Mouse (Mus musculus): ENCODE results near the gene Neu1. TPM values are rescaled to one million over a fixed set of nuclear protein-coding genes. Genes with fewer than 3 reads are reported as not detected.
"Not testable (repeated sequence)": the region's sequence is repeated elsewhere in the genome, so short reads cannot be mapped to it uniquely, and the experiment has no call there.

Neu1 gene
- polyA plus RNA-seq, 1 experiment, result 12.3 TPM

DNA sequence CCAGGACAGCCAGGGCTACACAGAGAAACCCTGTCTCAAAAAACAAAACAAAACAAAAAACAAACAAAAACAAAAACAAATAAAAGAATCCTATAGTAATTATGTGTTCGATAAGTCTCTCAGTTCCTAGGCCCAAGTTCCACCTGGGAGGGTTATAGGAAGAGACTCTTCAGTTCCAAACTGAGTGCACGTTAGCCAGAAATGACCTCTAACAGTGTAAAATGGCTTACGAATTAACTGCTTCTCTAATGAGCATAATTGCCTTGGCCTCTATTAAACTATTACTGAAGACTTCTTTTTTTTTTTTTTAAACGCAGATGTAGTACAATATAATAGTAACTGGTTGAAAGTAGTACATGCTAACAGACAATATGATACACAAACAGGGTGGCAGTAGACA lies 22.9 kb downstream of the Neu1 start:
- TF ChIP-seq GATA1 (IDR thresholded peaks at IDR 0.05; ENCODE audit: low read length), result no peak

DNA sequence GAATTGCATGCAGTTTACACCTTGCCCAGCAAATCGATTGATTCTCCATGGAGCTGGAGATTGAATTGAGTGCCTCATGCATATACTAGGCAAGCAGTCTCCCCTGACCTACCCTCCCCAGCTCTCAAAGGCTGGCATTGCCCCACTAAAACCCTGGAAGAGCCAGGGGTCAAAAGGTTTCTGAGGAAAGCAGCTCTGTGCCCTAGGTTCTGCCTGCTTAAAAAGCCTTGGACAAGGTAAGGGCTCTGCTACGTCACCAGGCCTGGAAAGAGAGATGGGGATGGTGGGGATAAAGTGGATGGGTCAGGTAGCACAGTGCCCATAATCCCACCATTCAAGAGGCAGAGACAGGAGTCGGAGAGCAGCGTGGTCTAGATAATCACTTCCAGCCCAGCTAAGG lies 23.8 kb downstream of the Neu1 start:
- no peak for TF ChIP-seq GATA1 (IDR thresholded peaks at IDR 0.05; ENCODE audit: low read length)

DNA sequence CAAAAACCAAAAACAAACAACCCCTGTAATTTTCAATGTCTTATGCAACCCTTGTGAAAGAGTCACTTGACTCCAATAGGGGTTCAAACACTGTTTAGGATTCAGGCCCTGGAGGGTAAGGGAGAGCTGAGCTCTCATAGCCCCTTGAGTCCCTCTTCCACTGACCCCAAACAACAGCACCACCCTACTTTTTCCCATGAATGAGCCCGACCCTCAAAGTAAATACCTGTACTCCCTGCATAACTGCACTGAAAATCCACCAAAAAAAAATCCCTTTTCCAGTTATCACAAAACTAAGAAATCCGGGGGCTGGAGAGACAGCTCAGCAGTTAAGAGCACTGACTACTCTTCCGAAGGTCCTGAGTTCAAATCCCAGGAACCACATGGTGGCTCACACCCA lies 24.8 kb downstream of the Neu1 start:
- no peak for TF ChIP-seq GATA1 (IDR thresholded peaks at IDR 0.05; ENCODE audit: low read length)

DNA sequence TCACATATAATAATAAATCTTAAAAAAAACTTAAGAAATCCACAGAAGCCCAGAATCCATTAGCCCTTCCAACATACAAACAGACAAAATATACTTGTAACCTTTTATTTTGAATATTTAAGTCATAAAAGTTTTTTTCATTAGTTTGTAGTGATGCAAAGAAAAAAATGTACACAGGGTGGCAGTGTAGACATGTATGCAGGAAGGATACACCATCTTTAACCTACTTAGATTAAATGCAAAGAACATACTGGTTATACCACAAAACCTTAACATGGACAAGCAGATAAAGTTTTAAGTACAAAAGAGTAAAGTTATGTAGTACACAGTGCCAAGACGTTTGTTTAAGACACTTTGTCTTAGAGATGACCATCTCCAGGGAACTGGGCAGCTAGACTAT lies 25.3 kb downstream of the Neu1 start:
- TF ChIP-seq GATA1 (IDR thresholded peaks at IDR 0.05; ENCODE audit: low read length), result no peak

DNA sequence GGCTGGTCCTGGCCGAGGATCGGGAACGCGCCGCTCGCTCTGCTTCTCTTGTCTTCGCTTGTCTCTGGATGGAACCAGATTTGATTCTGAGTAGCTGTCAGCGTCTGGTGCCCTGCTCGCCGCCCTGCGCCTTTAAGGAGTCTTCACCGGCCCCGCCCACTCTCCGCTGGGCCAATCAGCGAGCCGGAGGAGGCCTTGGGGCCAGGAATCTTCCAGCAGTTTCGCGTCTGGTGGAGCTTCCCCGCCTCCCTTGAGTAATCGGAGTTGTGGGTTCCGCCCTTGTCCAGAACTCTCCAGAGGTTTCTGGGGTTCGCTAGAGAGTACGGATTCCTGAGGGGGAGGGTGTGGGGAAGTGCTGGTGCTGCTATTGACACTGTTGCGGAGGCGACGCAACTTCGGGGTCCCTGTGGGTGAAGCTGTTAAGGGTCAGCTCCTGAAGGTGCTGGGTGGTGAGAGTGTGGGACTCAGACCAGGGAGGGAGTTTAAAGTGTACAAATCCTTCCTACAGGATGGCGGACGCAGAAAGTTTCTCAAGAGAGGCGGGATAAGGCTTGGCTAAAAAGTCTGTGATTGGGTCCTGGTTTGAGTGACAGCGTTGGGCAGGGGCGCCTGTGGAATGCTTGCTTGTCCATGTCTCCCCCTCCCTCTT lies 28.2 kb downstream of the Neu1 start, which contains the start of gene Hspa1b:
Gene Hspa1b, minus strand, starts transcription at position 109 of the 649 bp plus-strand sequence.
- not testable (repeated sequence) for TF ChIP-seq GATA1 (IDR thresholded peaks at IDR 0.05; ENCODE audit: low read length)

DNA sequence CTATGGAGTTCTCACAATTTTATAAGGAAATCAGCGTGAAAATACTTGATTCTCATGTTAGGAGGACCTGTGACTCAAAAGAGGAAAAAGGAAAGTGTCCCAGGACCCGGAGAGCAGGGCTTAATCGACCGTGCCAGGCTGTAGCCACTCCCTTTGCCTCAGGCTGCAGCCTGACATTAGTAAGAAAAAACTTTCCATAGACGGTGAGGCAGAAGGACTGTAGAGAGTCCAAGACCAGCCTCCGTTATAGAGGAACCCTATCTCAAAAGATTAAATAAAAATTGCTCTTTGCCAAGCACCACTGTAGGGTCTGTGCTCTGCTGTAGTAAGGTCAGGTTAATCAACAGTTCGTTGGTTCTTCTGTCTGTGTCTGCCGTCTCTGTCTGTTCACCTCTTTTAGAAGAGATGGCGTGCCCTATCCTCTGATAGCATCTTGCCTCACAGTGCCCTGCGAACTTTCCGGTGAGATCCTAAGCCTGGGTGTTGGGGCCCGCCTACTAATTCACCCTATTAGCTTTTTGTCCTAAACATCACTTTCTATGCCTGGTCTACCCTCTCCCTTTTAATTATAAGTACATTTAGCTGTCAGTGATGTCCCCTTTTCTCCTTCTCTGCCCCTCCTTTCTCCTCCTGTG lies 28.9 kb downstream of the Neu1 start:
- no peak for TF ChIP-seq GATA1 (IDR thresholded peaks at IDR 0.05; ENCODE audit: low read length)

DNA sequence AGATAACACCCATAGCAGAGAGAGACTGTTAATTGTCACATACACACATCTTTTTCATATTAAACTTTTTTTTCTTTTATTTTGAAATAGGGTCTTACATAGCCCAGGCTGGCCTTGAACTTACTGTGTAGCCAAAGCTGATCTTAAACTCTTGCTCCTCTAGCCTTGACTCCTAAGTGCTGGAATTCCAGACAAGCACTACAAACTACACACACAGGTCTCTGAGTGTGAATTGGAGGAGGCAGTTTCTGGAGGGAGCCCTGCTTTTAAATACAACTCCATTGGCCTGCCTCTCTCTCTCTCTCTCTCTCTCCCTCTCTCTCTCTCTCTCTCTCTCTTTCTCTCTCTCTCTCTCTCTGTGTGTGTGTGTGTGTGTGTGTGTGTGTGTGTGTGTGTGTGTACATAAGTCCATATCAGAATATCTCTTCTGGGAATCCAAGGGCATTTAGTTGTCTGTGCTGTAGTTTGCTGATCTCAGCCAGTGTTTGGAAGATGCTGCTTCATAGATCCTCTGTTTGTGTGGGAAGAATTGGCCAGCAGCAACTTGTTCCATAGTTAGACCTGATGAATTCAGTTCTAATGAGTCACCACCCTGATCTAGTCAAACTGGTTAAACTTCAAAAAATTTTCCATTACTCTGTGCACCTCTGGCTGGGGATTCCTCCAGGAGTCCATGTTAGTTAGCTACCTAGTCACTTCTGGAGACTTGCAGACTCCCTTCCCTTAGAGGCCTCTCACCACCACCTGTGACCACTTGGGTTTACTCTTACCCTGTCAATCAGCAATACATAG lies 29.8 kb downstream of the Neu1 start:
- TF ChIP-seq GATA1 (IDR thresholded peaks at IDR 0.05; ENCODE audit: low read length), result no peak

DNA sequence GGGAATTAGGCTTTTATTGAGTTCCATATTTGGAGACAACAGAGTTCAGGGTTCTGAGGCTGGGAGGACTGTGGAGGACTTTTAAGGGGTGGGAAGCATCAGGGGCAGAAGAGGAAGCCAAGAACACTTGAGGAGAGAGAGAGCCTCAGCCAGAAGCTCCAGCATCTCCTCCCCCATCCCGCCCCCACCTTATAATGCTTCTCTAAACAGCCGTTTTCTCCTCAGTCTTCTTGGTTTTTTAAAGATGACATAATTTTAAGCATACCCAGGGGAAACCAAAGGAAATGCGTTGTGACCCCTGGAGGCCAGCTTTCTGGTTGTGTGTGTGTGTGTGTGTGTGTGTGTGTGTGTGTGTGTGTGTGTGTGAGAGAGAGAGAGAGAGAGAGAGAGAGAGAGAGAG lies 31.1 kb downstream of the Neu1 start:
- no peak for TF ChIP-seq GATA1 (IDR thresholded peaks at IDR 0.05; ENCODE audit: low read length)

DNA sequence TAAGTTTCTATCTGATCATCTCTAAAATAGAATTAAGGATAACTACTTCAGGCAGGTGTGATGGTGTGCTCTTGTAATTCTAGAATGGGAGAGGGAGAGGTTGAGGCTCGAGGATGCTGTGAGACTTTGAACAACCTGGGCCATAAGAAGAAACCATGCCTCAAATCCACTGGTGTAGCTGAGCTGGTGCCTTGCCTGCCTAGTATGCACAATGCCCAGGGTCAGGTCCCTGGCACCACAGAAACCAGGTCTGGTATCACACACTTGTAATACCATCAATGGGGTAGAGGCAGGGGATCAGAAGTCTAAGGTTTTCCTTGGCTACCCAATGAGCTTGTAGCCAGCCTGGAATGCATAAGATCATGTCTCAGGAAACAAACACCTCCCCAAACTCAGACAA lies 31.8 kb downstream of the Neu1 start:
- TF ChIP-seq GATA1 (IDR thresholded peaks at IDR 0.05; ENCODE audit: low read length), result no peak

DNA sequence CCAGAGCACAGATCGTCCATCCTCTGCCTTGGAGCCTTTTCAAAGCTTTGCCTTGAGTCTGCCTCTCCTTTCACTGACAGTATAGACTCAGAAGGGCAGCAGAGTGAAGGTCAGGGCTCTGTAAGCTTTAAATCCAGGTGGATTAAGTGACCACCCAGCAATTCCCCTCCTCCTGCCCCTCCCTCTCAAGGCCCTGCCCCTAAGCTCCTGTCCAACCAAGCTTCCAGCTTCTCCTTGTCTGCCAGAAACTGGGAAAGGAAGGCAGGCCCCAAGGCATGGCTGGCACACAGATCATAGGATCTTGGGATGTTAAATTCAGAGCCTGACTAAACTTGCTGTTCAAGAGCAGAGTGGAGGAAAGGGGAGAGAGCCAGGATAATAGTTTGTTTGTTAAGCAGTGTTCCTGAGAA lies 33.6 kb downstream of the Neu1 start:
- no peak for TF ChIP-seq GATA1 (IDR thresholded peaks at IDR 0.05; ENCODE audit: low read length)

DNA sequence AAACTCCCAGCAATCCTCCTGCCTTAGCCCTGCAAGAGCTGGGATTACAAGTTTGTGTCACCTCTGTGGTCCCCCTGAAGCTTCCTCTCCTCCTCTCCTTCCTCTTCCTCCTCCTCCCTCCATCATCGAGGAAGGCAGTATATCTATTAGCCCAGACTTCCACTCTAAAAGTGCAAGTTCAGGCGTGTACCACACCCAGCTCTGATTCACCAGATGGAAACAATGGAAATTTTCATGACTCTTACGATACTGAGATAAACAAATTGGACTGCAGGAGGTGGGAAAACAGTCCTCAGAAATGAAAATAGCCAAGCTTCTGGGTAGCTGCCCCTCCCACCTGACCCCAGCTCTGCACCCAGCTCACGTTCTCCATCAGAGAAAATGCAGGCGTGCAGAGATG lies 34.6 kb downstream of the Neu1 start:
- no peak for TF ChIP-seq GATA1 (IDR thresholded peaks at IDR 0.05; ENCODE audit: low read length)

DNA sequence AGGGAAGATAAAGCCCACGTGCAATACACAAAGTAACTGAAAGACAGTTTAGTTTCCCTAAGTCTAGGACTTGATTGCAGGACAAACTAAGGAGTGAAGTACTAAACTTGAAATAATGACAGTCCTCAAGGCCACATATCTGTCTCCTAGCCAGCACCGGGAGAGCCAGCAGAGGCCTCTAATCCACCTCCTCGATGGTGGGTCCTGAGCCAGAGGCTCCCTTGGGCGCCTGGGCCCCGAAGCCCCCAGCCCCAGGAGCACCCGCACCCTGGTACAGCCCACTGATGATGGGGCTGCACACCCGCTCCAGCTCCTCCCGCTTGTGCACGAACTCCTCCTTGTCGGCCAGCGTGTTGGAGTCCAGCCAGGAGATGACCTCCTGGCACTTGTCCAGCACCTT lies 38.8 kb downstream of the Neu1 start, which contains the start of gene Gm20481:
Gene Gm20481, plus strand, starts transcription at position 91 of the 400 bp plus-strand sequence.
- not testable (repeated sequence) for TF ChIP-seq GATA1 (IDR thresholded peaks at IDR 0.05; ENCODE audit: low read length)

DNA sequence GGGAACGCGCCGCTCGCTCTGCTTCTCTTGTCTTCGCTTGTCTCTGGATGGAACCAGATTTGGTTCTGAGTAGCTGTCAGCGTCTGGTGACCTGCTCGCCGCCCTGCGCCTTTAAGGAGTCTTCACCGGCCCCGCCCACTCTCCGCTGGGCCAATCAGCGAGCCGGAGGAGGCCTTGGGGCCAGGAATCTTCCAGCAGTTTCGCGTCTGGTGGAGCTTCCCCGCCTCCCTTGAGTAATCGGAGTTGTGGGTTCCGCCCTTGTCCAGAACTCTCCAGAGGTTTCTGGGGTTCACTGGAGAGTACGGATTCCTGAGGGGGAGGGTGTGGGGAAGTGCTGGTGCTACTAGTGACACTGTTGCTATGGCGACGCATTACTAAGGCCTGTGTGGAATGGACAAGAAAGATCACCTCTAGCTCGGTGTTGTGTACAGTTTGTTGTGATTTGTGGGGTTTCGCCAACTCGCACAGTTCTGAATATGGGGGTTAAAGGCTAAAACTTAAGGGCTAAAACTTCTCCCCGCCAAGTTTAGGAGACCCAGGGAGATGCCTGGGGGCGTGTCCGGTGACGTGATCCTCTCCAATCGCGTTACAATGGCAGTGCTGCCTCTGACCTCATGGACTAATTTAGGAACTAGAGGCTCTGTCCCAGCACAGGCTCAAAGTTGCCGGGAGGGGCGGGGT lies 41.2 kb downstream of the Neu1 start, which contains the start of the genes Hspa1a and Hspa1l:
Gene Hspa1a, minus strand, starts transcription at position 88 of the 681 bp plus-strand sequence.
Gene Hspa1l, plus strand, starts transcription at position 635 of the 681 bp plus-strand sequence.
- TF ChIP-seq GATA1 (IDR thresholded peaks at IDR 0.05; ENCODE audit: low read length), result not testable (repeated sequence)

DNA sequence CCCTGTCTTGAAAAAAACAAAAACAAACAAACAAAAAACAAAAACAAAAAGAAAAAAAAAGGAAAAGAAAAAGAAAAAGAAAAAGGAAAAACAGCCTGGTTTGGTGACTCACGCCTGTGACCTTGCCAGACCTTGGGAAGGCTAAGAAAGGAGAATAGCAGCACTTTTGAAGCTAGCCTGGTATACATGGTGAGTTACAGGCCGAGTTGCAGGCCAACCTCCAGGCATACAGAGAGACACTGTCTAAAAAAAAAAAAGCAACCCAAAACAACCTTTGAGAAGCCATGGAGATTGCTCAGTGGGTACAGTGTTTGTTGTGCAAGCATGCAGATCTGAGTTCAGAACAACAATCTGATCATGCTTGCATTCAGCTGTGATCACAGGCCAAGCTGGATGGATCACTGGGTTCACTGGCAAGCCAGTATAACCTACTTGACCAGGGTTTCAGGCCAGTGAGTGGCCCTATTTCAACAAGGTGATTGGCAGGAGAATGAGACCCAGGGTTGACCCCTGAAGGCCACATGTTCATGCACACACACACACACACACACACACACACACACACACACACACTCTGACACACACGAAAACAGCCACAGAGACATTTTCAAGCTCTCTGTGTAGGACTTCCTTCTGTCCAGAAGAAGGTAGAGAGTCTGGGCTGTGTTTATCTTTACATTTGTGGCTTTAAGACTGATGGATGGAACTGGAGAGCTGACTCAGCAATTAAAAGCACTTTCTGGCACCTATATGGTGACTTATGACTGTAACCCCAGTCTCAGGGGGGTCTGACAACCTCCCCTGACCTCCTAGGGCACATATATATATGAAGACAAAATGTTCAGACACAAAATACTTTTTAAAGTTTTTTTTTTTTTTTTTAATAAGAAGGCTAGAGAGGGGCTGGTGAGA lies 44.8 kb downstream of the Neu1 start:
- no peak for TF ChIP-seq GATA1 (IDR thresholded peaks at IDR 0.05; ENCODE audit: low read length)

DNA sequence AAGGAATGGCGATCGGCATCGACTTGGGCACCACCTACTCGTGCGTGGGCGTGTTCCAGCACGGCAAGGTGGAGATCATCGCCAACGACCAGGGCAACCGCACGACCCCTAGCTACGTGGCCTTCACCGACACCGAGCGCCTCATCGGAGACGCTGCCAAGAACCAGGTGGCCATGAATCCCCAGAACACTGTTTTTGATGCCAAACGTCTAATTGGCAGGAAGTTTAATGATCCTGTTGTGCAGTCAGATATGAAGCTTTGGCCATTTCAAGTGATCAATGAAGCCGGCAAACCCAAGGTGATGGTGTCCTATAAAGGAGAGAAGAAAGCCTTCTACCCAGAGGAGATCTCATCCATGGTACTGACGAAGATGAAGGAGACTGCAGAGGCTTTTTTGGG lies 45.9 kb downstream of the Neu1 start:
- TF ChIP-seq GATA1 (IDR thresholded peaks at IDR 0.05; ENCODE audit: low read length), result no peak

All from G1E-ER4 (cell line).